Mouse (Mus musculus) megakaryocyte, embryonic 14.5 days (primary cell): Measurements from ENCODE around the gene Nsd1.

Experiments used
- FLI1 ChIP-seq: IDR thresholded peaks from 2 replicates; pipeline ENCODE4 v1.6.1; 2012; ENCODE audit warnings: low read length, inconsistent platforms, mixed read lengths
- GATA1 ChIP-seq: IDR thresholded peaks from 3 replicates; pipeline ENCODE4 v1.6.1; 2012; ENCODE audit warnings: mixed read lengths, low read length, inconsistent platforms, borderline replicate concordance

DNA sequence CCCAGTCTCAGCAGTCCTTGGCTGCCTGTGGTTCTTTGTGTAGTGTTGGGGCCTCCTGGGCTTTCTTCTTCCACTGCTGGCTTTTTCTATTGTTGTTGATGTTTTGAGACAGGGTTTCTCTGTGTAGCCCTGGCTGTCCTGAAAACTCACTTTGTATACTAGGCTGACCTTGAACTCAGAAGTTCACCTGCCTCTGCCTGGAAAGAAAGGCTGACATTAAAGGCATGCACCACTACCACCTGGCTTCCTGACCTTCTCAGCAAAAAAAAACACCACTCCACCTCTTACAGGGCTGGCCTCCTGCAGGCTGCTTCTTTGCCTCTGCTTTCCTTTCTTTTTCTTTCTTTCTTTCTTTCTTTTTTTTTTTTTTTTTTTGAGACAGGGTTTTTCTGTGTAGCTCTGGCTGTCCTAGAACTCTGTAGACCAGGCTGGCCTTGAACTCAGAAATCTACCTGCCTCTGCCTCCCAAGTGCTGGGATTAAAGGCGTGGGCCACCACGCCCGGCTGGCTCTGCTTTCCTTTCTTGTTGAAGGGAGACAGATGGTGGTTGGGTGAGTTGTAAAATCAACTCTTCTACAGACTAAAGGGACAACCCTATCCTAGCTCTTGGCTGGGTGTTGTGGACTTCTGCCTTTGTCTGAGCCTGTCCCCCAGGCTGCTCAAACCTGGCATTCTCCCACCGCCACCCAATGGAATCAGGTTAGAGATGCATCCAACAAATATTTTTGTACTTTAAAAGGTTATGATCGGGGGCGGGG lies 4.0 kb upstream of the Nsd1 start:
- no peak for TF ChIP-seq GATA1
- no peak for TF ChIP-seq FLI1
